Mouse (Mus musculus) kidney, adult 18-20 months (tissue): ENCODE results near the gene Nup210.

Experiments
- DNase-seq: peaks from one replicate; pipeline ENCODE4 v3.0.0; 2021

Nup210 gene

GRCm38 (mm10) chr6:91116244-91117145 is at the start of gene Nup210:
Gene Nup210, minus strand, starts transcription at chr6:91116829.
- peak; percentile 96 for DNase-seq

DNA sequence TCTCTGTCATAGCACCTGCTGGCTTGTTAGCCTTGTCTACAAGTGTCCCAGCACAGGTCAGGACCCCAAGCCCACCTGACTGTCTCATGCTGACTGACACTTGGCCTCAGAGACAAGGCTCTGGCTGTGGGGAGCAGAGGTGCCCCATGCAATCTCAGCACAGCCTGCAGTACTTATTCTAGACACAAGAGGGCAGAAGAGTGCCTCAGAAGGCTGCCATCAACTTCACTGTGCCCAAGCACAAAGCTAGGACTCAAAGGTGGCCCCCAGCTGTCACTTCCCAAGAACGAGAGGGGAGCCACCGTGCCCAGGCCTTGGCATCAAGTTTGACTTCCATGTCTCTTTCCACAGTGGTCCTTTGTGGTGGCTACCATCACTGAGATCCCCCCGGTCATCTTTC is 48.6 kb upstream of the Nup210 start:
- peak; percentile 75 for DNase-seq

GRCm38 (mm10) chr6:91164584-91164983 is 48.0 kb upstream of the Nup210 start:
- DNase-seq = no peak

DNA sequence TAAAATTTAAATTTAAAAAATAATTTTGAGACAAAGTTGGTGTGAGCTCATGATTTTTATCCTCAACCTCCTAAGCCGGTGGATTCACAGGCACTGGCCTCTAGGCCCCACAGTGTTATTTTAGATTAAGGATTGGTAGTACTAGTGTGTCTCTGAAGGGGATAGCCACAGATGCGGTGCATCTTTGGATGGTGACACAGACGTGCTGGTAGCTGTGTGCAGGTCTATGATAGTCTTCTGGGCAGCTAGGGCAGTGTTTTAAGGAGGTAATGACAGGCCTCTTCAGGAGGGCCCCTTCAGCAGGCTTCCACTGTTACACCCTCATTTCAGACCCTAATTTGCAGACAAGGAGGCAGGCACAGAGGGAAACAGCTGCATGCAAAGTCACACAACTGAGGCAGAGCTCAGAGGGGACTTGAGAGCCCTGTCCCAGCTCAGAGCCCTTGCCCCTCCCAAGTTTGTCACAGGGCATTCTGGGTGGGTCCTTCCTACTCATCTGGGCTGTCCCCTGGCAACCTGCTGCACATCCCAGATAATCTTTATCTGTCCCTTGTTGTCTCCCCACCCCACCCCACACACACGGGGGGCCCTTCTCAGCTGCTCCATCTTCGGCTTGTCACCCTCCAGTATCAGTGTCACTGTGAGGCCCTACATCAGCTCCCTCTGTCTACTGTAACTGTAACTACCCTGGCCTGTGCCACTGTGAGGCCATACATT is 46.7 kb upstream of the Nup210 start:
- no peak for DNase-seq

- no peak for DNase-seq
Measured at GRCm38 (mm10) chr6:91162314-91162713, 45.7 kb upstream of the Nup210 start.

GRCm38 (mm10) chr6:91161506-91162235 is 45.0 kb upstream of the Nup210 start:
- DNase-seq = no peak

- DNase-seq = no peak
Measured at GRCm38 (mm10) chr6:91160976-91161375, 44.3 kb upstream of the Nup210 start.

GRCm38 (mm10) chr6:91160399-91160798 is 43.8 kb upstream of the Nup210 start:
- peak; percentile 81 for DNase-seq

DNA sequence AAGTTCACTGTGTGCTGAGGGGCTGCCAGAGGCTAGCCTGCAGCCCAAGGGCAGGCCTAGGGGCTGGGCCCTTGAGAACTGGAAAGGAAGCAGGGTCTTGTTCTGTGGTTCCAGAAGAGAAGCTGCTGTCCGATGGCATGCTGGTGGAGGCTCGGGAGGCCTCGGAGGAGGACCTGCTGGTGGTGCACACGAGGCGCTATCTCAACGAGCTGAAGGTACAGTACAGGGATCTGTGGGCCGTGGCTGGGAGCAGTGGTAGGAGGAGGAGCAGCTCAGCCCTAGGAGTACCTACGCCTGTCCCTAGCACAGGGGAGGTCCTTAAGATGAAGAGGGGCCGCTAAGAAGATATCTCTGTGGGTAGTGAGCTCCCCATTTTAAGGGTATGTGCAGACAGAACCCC is 42.4 kb upstream of the Nup210 start:
- DNase-seq = no peak

DNA sequence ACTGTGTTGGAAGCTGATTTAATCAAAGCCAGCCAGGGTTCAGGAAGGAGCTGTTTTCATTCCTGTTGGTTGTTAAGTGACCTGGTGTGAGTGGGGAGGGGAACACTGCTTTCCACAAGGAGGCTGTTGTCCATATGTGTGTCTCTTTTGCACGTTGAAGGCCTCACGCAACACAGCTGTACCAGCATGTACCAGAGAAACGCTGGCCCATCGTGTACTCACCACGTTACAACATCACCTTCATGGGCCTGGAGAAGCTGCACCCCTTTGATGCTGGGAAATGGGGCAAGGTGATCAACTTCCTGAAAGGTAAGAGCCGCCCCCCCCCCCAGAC is 40.6 kb upstream of the Nup210 start:
- no peak for DNase-seq

DNA sequence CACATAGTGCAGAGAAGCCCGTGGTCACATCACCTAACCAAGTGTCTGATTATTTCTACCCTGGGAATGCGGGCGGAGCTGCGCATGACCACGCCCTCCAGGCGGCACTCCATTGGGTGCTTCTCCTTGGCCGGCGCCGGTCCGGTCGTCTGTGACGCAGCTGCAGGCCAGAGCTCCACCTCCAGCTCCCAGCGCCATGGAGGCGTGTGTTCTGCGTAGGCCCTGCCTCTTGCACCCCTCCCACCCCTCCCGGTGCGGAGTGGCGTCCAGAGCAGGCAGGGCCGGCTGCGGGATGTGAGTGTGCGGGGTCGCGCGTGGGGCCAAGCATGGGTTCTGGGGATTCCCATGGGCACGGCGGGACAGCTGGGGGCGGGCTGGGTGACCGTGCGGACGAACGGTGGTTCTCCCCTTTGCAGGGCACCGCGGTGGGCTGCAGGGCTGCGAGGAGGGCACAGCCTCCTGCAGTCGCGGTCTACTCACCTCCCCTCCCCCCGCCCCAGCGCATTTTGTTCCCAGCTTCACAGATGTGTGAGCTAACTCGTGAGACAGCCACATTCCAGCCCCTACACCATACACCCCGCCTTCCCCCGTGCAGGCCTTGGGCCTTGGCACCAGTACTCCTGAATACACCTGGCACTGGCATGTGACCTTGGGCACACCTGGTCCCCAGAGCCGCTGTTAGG is 40.1 kb upstream of the Nup210 start, which contains the start of gene Hdac11:
Hdac11 (plus strand) TSS at position 112 of the 683 bp plus-strand sequence.
- DNase-seq = peak; percentile 90

DNA sequence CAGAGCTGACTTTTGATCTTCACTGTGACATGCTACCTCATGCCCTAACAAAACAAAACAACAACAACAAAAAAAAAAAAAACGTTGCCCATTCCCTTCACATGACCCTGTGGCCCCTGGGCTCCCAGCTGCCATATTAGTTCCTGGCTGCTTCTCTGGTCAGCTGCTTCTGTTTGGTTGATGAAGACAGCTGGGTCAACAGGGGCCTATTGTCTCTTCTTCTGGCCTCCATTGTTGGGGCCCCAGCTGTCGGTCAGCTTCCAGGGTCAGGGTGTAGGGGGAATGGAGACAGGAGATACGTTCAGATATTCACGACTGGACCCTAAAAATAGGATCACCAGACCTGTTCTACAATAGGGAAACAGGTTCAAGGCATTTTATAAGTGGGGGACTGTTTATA is 39.4 kb upstream of the Nup210 start:
- DNase-seq = no peak

DNA sequence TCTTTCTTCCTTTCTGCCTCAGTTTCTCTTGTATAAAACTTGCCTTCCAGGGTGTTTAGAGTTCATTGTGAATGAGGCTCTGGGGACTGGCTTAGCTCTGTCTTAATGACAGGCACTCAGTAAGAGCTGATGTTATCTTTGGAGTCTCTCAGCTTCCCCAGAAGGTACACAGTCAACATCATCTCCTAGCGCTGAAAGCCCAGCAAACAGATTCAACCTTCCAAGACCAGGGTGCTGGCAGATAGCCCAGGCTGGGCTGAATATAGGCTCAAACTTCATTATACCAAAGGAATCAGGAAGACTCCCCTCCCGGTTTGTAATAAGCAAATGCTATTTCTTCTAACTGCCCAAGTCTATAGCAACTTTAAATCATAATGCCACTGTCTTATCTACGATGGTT is 38.7 kb upstream of the Nup210 start:
- DNase-seq = no peak

- DNase-seq = no peak
Measured at GRCm38 (mm10) chr6:91154685-91155084, 38.1 kb upstream of the Nup210 start.

GRCm38 (mm10) chr6:91153549-91154064 is 37.0 kb upstream of the Nup210 start:
- no peak for DNase-seq

- DNase-seq = no peak
Measured at GRCm38 (mm10) chr6:91152892-91153548, 36.4 kb upstream of the Nup210 start.

DNA sequence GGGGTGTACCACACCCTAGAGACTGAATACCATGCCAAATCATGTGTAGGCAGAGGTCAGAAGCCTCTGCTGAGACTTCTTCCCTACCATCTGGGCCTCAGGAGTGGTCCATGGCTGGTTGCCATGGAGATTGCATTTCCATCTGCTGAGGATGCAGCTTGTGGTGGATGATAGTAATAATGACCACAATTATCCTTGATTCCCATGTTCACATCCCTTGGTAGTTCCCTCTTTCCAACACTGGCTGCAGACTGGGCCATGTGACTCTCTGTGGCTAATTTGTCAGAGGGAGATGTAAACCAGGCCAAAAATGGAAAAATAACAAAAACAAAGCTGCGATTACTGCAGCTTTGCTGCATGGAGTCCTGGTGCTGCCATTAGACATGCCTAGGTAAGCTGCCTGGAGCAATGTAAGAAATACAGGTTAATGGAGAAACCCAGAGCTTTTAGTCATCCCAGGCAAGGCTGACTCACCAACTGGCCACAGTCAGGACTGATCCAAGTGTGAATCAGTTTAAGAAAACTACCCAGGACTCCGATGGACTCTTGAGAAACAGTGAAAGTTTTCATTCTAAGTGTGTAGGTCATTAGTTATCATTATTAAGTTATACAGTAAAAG is 30.6 kb upstream of the Nup210 start:
- DNase-seq = no peak

DNA sequence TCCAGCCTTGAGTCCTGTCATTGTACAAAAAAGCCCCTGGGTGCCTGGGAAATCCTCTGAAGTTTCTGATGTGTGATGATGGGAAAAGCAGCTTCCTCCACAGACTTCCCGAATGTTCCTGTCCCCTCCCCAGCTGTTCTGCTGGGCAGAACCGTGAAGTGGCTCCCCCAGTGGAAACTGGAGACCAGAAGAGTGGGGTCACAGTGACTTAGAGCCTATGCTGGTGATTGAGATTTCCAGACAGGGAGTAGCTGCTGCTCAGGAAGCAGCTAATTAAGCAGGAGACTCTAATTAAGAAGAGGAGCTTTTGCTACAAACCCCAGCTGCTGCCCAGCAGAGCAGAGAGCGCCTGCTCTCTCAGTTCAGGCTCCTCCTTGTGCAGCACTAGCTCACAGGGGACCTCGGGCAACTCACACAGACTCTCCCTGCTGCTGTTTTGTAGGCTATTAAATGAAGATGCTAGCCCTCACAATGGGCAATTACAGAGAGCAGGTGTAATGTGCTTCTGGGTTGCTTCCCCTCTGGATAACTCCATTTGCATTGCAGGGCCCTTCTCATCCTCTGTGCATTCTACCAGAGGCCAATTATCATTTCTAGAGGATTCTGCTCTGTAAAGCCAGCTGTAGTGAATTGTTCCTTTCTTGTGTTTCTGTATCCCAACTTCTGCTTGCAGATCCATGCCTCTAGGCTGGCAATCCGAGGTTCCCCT is 30.0 kb upstream of the Nup210 start:
- no peak for DNase-seq

GRCm38 (mm10) chr6:91145572-91145971 is 28.9 kb upstream of the Nup210 start:
- no peak for DNase-seq

DNA sequence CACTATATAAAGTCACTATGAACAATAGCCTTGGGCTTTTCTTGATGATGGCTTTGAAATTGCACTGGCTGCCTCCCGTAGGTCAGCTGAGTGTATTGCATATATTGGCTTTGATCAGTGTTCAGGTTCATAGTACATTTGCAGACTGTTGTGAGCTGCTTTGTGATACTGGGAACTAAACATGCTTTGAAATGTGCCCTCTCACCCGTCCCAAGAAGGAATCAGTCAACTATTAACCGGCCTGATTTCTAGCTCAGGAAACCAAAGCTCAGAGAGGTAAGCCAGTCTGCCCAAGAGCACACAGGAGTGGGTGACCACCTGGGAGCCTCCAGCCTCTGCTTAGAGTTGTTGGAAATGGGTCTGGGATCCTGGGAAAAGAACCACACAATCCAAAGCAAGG is 28.4 kb upstream of the Nup210 start:
- DNase-seq = no peak

DNA sequence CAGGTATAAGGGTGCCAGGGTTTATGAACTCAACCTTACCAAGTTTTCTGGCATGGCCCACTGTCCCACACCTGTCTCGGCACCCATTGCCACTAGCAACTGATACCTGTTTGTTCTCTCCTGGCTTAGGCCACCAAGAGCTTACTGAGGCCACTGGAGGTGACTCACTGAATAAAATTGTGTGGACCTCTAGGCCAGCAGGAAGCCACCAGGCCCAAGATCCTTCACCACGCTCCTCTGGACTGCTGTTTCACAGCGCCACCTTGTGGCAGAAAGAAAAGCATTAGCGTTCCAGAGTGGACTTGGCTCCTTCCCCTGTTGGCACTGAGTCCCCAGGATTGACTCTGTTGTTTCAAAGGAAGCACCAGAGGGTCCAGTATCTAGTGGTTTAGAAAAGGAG is 23.2 kb upstream of the Nup210 start:
- peak; percentile 82 for DNase-seq
